Mouse (Mus musculus): ENCODE measurements around the gene Map4k3. TPM values are rescaled to one million over a fixed set of nuclear protein-coding genes. Genes with fewer than 3 reads are reported as not detected.
"Not testable (repeated sequence)": the region's sequence is repeated elsewhere in the genome, so short reads cannot be mapped to it uniquely, and the experiment has no call there.

The Map4k3 gene
- polyA plus RNA-seq, 1 experiment from 2014 or later = 36.4 TPM

DNA sequence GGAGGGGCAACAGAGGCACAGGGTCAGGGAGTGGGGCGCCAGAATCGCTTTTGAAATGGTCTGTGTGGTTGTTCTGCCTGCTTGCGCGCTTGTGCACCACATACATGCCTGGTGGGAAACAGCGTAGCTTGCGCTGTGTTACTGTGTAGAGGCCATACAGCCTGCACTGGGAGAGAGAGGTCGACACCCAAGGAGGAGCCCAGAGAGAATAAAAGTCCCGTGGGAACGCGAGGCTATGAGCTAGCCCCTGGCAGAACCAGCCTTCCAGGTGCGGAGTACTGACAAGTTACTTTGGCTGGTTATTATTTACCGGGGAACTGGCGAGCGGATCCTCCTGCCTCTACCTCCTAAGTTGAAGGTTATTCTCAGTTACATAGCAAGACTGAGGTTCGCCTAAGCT lies 177.3 kb downstream of the Map4k3 start:
- Histone ChIP-seq H3K4me3 (no peak overlapping the region), H3K9me3 (replicated peaks) (no peaks in the 10 kb centered on the region), H3K4me1 (peaks cover 6% of the 10 kb centered on the region; the same call in 1 of the 2 replicates), H3K4me2 (replicated peaks) (no peak overlapping the region), H3K27ac (no peak overlapping the region), H3K9ac (no peak overlapping the region), H3K36me3 (no peaks in the 10 kb centered on the region), H3K27me3 (no peaks in the 10 kb centered on the region)
- no peak for ATAC-seq (ENCODE audit: low FRiP score)
- 81% methylated on average over 15 of the region's 15 CpGs for WGBS

DNA sequence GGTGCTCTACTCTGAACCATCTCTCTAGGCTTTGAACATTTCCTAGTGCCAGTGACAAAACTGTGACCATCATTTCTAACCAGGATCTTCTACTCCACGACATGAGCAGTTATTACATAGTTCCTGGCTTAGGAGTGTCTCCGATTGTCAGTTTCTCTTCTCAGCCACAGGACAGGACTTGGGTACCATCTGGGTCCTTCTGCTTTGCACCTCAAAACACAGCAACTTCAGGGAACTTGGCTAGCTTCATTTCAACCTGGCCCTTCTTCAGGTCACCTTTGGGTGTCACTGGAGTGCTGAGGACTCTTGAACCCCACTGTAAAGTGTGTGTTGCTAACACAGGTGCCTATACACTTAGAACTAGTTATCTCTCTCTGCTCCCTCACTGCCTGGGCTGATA lies 181.4 kb downstream of the Map4k3 start:
- Histone ChIP-seq H3K4me2 (replicated peaks) (no peak overlapping the region), H3K9ac (no peak overlapping the region), H3K9me3 (replicated peaks) (no peaks in the 10 kb centered on the region), H3K27me3 (no peaks in the 10 kb centered on the region), H3K4me1 (no peaks in the 10 kb centered on the region), H3K27ac (no peak overlapping the region), H3K4me3 (no peak overlapping the region), H3K36me3 (no peaks in the 10 kb centered on the region)
- 97% methylated on average over 2 of the region's 2 CpGs for WGBS
- ATAC-seq (ENCODE audit: low FRiP score) = no peak

DNA sequence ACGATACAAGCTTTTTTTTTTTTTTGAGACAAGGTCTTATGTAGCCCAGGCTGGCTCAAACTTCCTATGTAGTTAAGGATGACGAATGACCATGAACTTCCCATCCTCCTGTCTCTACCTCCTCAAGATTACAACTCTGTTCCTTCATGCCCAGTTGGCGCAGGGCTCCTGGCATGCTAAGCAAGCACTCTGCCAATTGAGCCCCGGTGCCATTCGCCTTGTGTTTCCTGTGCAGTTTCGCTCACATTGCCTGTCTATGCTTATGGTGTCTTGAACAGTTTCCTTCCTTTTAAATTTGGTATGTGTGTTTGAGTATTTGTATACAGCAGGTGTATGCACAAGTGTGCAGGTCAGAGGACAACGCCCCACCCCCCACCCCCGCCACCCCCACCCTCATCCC lies 182.1 kb downstream of the Map4k3 start:
- ATAC-seq (ENCODE audit: low FRiP score) = no peak
- Histone ChIP-seq H3K36me3 (no peaks in the 10 kb centered on the region), H3K4me3 (no peak overlapping the region), H3K9me3 (replicated peaks) (no peaks in the 10 kb centered on the region), H3K27ac (no peak overlapping the region), H3K9ac (no peak overlapping the region), H3K27me3 (no peaks in the 10 kb centered on the region), H3K4me2 (replicated peaks) (no peak overlapping the region), H3K4me1 (no peaks in the 10 kb centered on the region)
- 91% methylated on average over 8 of the region's 8 CpGs for WGBS

DNA sequence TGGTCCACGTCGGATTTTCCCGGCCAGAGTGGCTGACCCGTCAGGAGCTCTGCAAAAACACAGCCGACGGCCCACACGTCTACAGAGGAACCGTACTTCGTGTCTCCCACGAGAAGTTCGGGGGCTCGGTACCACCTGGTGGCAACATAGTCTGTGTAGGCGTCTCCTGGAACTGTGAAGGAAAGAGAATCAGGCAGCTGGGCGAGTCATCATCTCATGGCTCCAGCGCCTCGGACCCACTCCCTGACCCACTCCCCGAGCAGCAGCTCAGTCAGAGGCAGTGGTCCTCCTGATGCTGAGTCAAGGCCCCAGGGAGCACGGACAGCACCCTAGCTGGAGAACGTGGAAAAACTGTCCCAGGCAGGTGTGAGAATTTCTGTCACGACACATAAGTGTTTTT lies 184.6 kb downstream of the Map4k3 start:
- 91% methylated on average over 20 of the region's 20 CpGs for WGBS
- Histone ChIP-seq H3K27me3 (no peaks in the 10 kb centered on the region), H3K4me3 (no peak overlapping the region), H3K27ac (no peak overlapping the region), H3K4me2 (replicated peaks) (no peak overlapping the region), H3K9me3 (replicated peaks) (no peaks in the 10 kb centered on the region), H3K4me1 (no peaks in the 10 kb centered on the region), H3K36me3 (no peaks in the 10 kb centered on the region), H3K9ac (no peak overlapping the region)
- ATAC-seq (ENCODE audit: low FRiP score) = no peak

DNA sequence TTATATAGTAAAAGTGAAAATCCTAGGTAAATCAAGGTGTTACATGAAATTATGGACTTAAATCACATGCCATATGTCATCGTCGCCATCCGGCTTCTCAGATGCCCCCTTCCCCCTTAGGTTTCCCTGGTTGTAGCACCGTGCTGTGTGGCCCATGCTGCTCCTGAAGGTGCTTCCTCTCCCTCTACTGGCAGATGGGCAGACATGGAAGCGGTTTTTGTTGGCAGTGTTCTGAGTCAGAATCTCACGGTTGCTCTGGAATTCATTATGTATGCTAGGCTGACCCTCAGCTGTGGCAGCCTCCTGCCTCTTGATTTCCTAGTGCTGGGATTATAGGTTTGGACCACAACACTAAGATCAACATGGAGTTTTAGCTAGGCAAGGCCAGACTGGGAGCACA lies 191.1 kb downstream of the Map4k3 start:
- H3K36me3 ChIP-seq = no peaks in the 10 kb centered on the region
- H3K4me3 ChIP-seq = no peak overlapping the region
- no peak overlapping the region for H3K9ac ChIP-seq
- 54% methylated on average over 6 of the region's 6 CpGs for WGBS
- H3K9me3 ChIP-seq (replicated peaks) = no peaks in the 10 kb centered on the region
- H3K4me1 ChIP-seq = no peaks in the 10 kb centered on the region
- H3K27ac ChIP-seq = no peak overlapping the region
- no peak for ATAC-seq (ENCODE audit: low FRiP score)
- no peak overlapping the region for H3K4me2 ChIP-seq (replicated peaks)
- H3K27me3 ChIP-seq = no peaks in the 10 kb centered on the region

DNA sequence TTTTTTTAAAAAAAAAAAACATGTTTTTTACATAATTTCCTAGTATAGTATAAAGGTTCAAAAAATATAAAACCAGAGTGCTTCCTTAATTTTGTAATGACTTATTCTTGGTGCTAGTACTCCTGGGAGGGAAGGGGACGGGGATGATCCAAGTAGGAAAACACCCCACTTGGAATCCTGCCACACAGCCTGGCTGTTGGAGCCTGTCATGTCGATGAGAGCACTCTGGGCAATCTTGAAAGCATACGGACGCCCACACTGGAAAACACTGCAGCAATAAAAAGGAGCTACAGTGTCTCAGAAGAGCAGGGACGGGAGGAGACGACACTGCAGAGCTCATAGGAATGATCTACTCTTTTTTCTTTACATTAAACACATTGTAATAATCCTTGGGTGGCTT lies 192.7 kb downstream of the Map4k3 start:
- H3K4me1 ChIP-seq = no peaks in the 10 kb centered on the region
- no peak overlapping the region for H3K4me3 ChIP-seq
- WGBS = 83% methylated on average over 6 of the region's 6 CpGs
- no peak overlapping the region for H3K4me2 ChIP-seq (replicated peaks)
- ATAC-seq (ENCODE audit: low FRiP score) = no peak
- no peaks in the 10 kb centered on the region for H3K27me3 ChIP-seq
- no peaks in the 10 kb centered on the region for H3K9me3 ChIP-seq (replicated peaks)
- no peak overlapping the region for H3K27ac ChIP-seq
- no peaks in the 10 kb centered on the region for H3K36me3 ChIP-seq
- H3K9ac ChIP-seq = no peak overlapping the region

DNA sequence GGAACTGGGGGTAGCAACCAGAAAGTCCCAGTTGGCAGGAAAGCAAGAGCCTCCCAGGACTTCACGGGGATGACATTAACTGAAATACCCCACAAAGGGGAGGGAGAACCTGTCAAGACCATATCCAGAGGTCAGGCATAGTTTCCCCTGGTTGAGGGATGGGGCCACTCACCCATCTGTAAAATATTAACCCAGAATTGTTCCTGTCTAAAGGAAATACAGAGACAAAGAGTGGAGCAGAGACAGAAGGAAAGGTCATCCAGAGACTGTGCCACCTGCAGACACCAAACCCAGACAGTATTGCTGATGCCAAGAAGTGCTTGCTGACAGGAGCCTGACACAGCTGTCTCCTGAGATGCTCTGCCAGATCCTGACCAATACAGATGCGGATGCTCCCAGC lies 196.9 kb downstream of the Map4k3 start:
- not testable (repeated sequence) for H3K36me3 ChIP-seq; H3K4me2 ChIP-seq (replicated peaks); H3K4me1 ChIP-seq; H3K9me3 ChIP-seq (replicated peaks); H3K27me3 ChIP-seq; H3K27ac ChIP-seq; H3K9ac ChIP-seq; ATAC-seq (ENCODE audit: low FRiP score); H3K4me3 ChIP-seq
- WGBS = 53% methylated on average over 2 of the region's 2 CpGs

Other genes with a start within 250 kb of the Map4k3 start
- 9.7 and 10.2 TPM in 2 replicates for gene Sos1, start 248.0 kb downstream of the Map4k3 start, polyA plus RNA-seq (2016; fragmentation: Nextera tagmentation; extraction: Ambion mirVana)
- gene Cdkl4, start 150.7 kb downstream of the Map4k3 start, polyA plus RNA-seq (2016; fragmentation: Nextera tagmentation; extraction: Ambion mirVana) = 3.9 and 4.3 TPM in 2 replicates
- 23.1 and 23.7 TPM in 2 replicates for gene Tmem178, start 216.1 kb upstream of the Map4k3 start, polyA plus RNA-seq (2016; fragmentation: Nextera tagmentation; extraction: Ambion mirVana)

Measured in hindbrain, embryonic 12.5 days (tissue).